Mouse (Mus musculus) embryonic facial prominence, embryonic 10.5 days (tissue): ENCODE data around the gene Stk11. TPM values are rescaled to one million over a fixed set of nuclear protein-coding genes. Genes with fewer than 3 reads are reported as not detected.

Experiments
- DNase-seq: peaks from one replicate; pipeline ENCODE4 v3.0.0-alpha.2; 2017; ENCODE audit warnings: low spot score
- H3K27ac ChIP-seq: fragments of 300-500 bp; sonication (generic); replicated peaks from 2 replicates; pipeline ENCODE4 v1.5.1; 2016; ENCODE audit warnings: mild to moderate bottlenecking
- H3K27me3 ChIP-seq: fragments of 300-500 bp; sonication (generic); replicated peaks from 2 replicates; pipeline ENCODE4 v1.6.1; 2016; ENCODE audit warnings: low read depth, mild to moderate bottlenecking; ENCODE audit not compliant: poor library complexity, severe bottlenecking
- H3K36me3 ChIP-seq: fragments of 300-500 bp; sonication (generic); replicated peaks from 2 replicates; pipeline ENCODE4 v1.6.1; 2016; ENCODE audit warnings: mild to moderate bottlenecking, moderate library complexity
- H3K4me1 ChIP-seq: fragments of 300-500 bp; sonication (generic); 2 replicates; pipeline ENCODE4 v1.6.1; 2016
- H3K4me3 ChIP-seq: fragments of 300-500 bp; sonication (generic); 2 replicates; pipeline ENCODE4 v1.5.1; 2016; ENCODE audit warnings: mild to moderate bottlenecking, moderate library complexity
- H3K9me3 ChIP-seq: fragments of 300-500 bp; sonication (generic); 2 replicates; pipeline ENCODE4 v1.6.1; 2016; ENCODE audit warnings: mild to moderate bottlenecking
- WGBS: fragments of 180-500 bp; shearing (Covaris S2); methylation state at CpG from one replicate; pipeline ENCODE4 v1.1.7; 2016; 5-methylcytosine and 5-hydroxymethylcytosine counted together
- polyA plus RNA-seq: library from polyadenylated mRNA; unstranded; fragments of >200 nt; fragmentation: Nextera tagmentation; extraction: Ambion mirVana; gene quantifications from 2 replicates; pipeline ENCODE4 v1.2.1, GENCODE M21; 2016

Gene Stk11
- polyA plus RNA-seq, 1 experiment from 2014 or later, result 17.5 TPM

GRCm38 (mm10) chr10:80172527-80173292 is 57.1 kb downstream of the Stk11 start, which contains the start of gene 1600002K03Rik:
Gene 1600002K03Rik (plus strand): TSS chr10:80172944.
- WGBS, result 10% methylated on average over 35 of the region's 35 CpGs
- peak; percentile 91 for DNase-seq
- H3K36me3 ChIP-seq, result peaks cover 39% of the 10 kb centered on the region
- peaks cover 72% of the 10 kb centered on the region for H3K4me1 ChIP-seq
- H3K27me3 ChIP-seq, result no peaks in the 10 kb centered on the region
- H3K27ac ChIP-seq, result peak within 1 kb of the TSS; percentile 87
- peak within 1 kb of the TSS; percentile 67 for H3K4me3 ChIP-seq
- no peaks in the 10 kb centered on the region for H3K9me3 ChIP-seq

DNA sequence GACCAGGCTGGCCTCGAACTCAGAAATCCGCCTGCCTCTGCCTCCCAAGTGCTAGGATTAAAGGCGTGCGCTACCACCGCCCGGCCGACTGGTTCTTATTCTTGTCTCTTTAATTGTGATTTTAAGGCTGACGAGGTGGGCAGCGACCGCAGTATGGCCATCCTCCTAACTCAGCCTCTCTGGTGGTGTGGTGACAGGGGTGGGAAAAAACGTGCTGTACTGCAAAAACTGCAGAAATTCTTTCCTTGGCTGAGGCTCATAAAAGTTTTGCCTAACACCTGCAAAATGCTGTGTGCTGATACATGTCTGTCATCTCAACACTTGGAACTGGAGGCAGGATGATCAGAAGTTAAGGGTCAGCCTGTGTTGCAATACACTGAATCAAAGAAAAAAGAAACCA is 57.8 kb downstream of the Stk11 start:
- H3K27me3 ChIP-seq, result no peaks in the 10 kb centered on the region
- H3K4me1 ChIP-seq, result peaks cover 74% of the 10 kb centered on the region
- H3K9me3 ChIP-seq, result no peaks in the 10 kb centered on the region
- peaks cover 39% of the 10 kb centered on the region for H3K36me3 ChIP-seq
- DNase-seq, result no peak
- H3K27ac ChIP-seq, result peak overlapping the region; percentile 87
- WGBS, result 12% methylated on average over 11 of the region's 11 CpGs
- H3K4me3 ChIP-seq, result peak overlapping the region; percentile 67

- H3K9me3 ChIP-seq, result no peaks in the 10 kb centered on the region
- no peak for DNase-seq
- H3K27me3 ChIP-seq, result no peaks in the 10 kb centered on the region
- 86% methylated on average over 10 of the region's 10 CpGs for WGBS
- peaks cover 35% of the 10 kb centered on the region for H3K36me3 ChIP-seq
- H3K4me3 ChIP-seq, result no peak overlapping the region
- peaks cover 68% of the 10 kb centered on the region for H3K4me1 ChIP-seq
- no peak overlapping the region for H3K27ac ChIP-seq
Observed at GRCm38 (mm10) chr10:80173955-80174640, 58.5 kb downstream of the Stk11 start.

GRCm38 (mm10) chr10:80174705-80175104 is 59.1 kb downstream of the Stk11 start:
- H3K27me3 ChIP-seq, result no peaks in the 10 kb centered on the region
- H3K4me1 ChIP-seq, result peaks cover 66% of the 10 kb centered on the region
- H3K4me3 ChIP-seq, result no peak overlapping the region
- peak; percentile 70 for DNase-seq
- no peaks in the 10 kb centered on the region for H3K9me3 ChIP-seq
- WGBS, result 57% methylated on average over 2 of the region's 2 CpGs
- H3K27ac ChIP-seq, result no peak overlapping the region
- H3K36me3 ChIP-seq, result peaks cover 29% of the 10 kb centered on the region

- H3K9me3 ChIP-seq, result no peaks in the 10 kb centered on the region
- 0 out of 2 replicates have a peak overlapping the region, but pooled peaks have one; percentile 5 for H3K27ac ChIP-seq
- no peaks in the 10 kb centered on the region for H3K27me3 ChIP-seq
- DNase-seq, result peak; percentile 78
- peaks cover 19% of the 10 kb centered on the region for H3K36me3 ChIP-seq
- WGBS, result 20% methylated on average over 4 of the region's 4 CpGs
- peak overlapping the region; percentile 11; the same call in 1 of the 2 replicates for H3K4me3 ChIP-seq
- H3K4me1 ChIP-seq, result peaks cover 66% of the 10 kb centered on the region
Observed at GRCm38 (mm10) chr10:80175536-80176269, 60.1 kb downstream of the Stk11 start.

DNA sequence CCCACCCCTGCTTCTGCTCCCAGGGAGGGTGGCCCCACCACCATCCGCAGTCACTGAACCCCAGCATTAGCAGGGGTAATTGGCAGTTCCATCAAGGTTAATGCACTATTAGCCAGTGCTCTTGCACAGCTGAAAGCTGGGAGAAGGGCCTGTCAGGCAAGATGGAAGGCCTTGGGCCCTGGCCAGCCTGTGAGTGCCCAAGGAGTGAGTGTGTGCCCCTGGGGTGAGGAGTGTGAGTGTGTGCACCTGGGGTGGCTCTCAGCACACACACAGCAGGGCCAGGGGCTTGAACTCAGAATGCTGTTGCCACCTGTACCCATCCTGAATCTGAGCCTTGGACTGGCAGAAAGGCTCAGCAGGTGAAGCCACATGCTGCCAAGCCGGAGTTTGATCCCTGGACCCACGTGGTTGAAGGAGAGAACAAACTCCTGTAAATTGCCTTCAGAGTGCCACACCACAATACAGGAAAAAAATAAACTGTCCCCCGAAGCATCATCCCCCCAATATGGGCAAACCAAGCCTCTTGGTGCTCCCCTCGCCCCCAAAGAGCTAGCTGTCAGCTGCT is 60.7 kb downstream of the Stk11 start:
- WGBS, result 78% methylated on average over 5 of the region's 5 CpGs
- 0 out of 2 replicates have a peak overlapping the region, but pooled peaks have one; percentile 10 for H3K27ac ChIP-seq
- H3K9me3 ChIP-seq, result no peaks in the 10 kb centered on the region
- H3K4me1 ChIP-seq, result peaks cover 71% of the 10 kb centered on the region
- no peaks in the 10 kb centered on the region for H3K27me3 ChIP-seq
- peak overlapping the region; percentile 11; the same call in 1 of the 2 replicates for H3K4me3 ChIP-seq
- H3K36me3 ChIP-seq, result peaks cover 13% of the 10 kb centered on the region
- no peak for DNase-seq

DNA sequence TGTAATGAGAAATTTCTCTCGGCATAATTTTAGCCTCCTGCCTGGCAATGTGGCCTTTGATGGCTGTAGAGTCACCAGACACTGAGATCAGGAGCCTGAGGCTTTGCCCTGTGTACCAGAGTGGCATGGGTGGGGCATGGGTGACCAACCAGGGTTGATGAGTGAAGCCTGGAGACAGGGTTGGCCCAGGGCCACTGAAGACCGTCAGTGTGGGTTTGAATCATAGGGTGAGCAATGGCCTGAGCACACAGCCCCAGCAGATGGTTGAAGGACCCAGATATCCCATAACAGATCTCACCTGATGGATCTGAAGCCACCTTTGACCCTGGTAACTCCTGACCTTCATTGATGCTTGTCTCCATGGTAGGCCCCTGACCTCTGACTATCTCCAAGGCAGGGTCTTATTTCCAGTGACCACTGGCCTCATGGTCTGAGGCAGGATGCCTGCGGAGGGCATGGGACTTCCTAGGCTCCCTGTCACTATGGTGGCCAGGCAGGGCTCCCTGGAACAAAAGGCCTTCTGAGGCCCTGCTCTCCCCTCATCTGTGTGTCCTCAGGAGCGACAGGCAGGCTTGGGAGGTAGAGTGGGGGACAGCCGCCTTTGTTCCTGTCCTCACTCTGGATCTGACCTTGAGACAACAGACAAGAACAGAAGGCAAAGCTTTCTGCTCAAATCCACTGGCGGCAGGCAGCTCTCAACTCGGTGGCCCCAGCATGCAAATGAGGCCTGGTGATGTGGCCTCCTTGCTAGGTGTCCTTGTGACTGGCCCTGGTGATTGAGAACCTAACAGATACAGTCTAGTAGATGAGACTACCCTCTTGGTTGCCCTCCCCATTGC is 62.1 kb downstream of the Stk11 start:
- no peaks in the 10 kb centered on the region for H3K9me3 ChIP-seq
- 66% methylated on average over 7 of the region's 7 CpGs for WGBS
- H3K4me3 ChIP-seq, result peak overlapping the region; percentile 11; the same call in 1 of the 2 replicates
- peaks cover 12% of the 10 kb centered on the region for H3K36me3 ChIP-seq
- no peaks in the 10 kb centered on the region for H3K27me3 ChIP-seq
- no peak for DNase-seq
- peaks cover 70% of the 10 kb centered on the region for H3K4me1 ChIP-seq
- peak overlapping the region; percentile 62; the same call in 1 of the 2 replicates for H3K27ac ChIP-seq

DNA sequence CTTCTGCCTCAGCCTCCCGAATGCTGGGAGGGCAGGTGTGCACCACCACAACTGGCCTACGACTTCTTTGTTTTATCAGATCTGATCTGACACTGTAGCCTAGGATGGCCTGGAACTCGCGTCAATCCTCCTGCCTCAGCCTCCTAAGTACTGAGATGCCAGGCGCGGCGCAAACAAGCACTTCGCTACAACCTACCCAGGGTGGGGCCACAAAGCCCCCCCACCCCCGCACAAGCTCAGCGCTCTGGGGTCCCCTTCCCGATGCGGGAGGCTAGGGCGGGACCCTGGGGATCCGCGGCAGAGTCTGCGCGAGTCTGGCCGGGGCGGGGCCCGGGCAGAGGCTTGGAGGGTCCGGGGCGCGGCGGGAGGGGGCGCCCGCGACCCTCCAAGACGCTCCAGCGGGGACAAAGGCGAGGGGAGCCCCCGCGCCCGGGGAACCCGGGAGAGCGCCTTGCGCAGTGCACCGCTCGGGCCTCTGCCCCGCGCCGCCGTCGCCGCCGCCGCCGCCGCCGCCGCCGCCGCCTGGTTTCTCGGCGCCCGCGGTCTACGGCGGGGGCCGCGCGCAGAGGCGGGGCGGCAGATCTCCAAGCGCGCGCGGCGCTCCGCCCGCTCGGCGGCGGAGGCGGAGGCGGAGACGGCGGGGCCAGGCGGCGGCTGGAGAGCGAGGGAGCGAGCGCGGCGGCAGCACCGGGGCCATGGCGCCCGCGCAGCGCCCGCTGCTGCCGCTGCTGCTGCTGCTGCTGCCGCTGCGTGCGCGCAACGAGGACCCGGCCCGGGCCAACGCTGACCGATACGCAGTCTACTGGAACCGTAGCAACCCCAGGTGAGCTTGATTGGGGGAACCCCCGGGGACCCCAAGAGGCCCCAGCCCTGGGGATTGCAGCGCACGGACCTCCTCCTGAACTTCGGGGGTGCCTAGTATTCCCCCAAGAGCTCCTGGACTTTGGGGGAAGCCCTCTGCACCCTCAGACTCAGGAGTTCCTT is 63.8 kb downstream of the Stk11 start, which contains the start of gene Efna2:
Efna2 (plus strand) TSS at position 415 of the 984 bp plus-strand sequence.
- peak within 1 kb of the TSS; percentile 83 for H3K4me3 ChIP-seq
- H3K27me3 ChIP-seq, result peaks cover 10% of the 10 kb centered on the region; the same call in 1 of the 2 replicates
- H3K4me1 ChIP-seq, result peaks cover 62% of the 10 kb centered on the region
- H3K27ac ChIP-seq, result peak within 1 kb of the TSS; percentile 94
- 6% methylated on average over 106 of the region's 106 CpGs for WGBS
- peak; percentile 83 for DNase-seq
- H3K9me3 ChIP-seq, result no peaks in the 10 kb centered on the region
- H3K36me3 ChIP-seq, result peaks cover 29% of the 10 kb centered on the region
